Mouse (Mus musculus) embryonic fibroblast, embryonic 13.5 days (primary cell): ENCODE data around the gene Tiparp.

Experiments used
- CTCF ChIP-seq: IDR thresholded peaks from 2 replicates; pipeline ENCODE4 v1.5.1; 2011; ENCODE audit warnings: mild to moderate bottlenecking, control low read depth, low read length, moderate library complexity, borderline replicate concordance; ENCODE audit not compliant: insufficient read depth
- POLR2A ChIP-seq: IDR thresholded peaks from 2 replicates; pipeline ENCODE4 v1.6.1; 2011; ENCODE audit warnings: low read depth, mild to moderate bottlenecking, control low read depth, low read length, moderate library complexity

GRCm38 (mm10) chr3:65533598-65533997 is 5.4 kb downstream of the Tiparp start:
- TF ChIP-seq CTCF (no peak), POLR2A (no peak)
